Comparison of ENCODE assay signal across 1 mouse cellular context in the genomic region with DNA sequence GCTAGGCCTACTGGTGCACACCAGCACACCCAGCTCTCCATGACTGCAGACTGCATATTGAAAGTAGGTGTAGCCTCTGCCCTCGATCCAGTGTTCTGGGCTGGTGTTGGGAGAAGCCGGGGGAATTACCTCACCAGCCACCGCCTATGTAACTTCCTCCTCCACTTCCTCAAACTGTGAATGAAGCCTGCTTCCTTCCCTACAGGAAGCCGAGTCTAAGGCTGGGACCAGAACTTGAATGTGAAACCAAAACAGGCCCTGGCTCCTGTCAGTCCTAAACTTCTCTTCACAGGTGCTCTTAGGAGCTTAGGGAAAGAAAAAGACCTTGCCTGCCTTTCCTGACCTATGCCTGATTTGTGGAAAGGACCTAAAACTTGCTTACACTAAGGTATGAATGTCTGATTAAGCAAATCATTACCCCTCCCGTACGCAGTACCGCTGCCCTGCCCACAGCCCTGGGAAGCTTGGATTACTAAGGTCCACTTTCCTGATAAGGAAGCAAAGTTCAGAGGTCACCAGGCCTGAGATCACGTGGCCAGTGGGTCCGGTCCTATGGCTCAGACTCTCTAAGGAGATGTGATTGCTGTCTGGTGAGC.
TF ChIP-seq lines count a peak whose summit lies in the region.

No protein-coding gene starts in this region.

TF ChIP-seq in CH12.LX, 34 proteins besides CTCF, POLR2A, EP300 and RAD21:
- peak; percentile 67 for TF ChIP-seq USF2 (conservative IDR thresholded peaks at IDR 0.05; ENCODE audit: low read depth, low read length)
- TF ChIP-seq ZMIZ1 (IDR thresholded peaks at IDR 0.05; ENCODE audit: low read depth, low read length): peak; percentile 71; the same call in 1 of the 2 replicates
- TF ChIP-seq MEF2A (IDR thresholded peaks at IDR 0.05; ENCODE audit: borderline replicate concordance, low read depth, low read length): no peak
- TF ChIP-seq MAX (IDR thresholded peaks at IDR 0.05; ENCODE audit: low read length): peak; percentile 56; the same call in 1 of the 2 replicates
- TF ChIP-seq ELF1 (IDR thresholded peaks at IDR 0.05; ENCODE audit: low read depth, low read length): peak; percentile 88
- peak; percentile 43; the same call in 1 of the 2 replicates for TF ChIP-seq BHLHE40 (IDR thresholded peaks at IDR 0.05; ENCODE audit: low read depth, low read length)
- TF ChIP-seq IRF4 (IDR thresholded peaks at IDR 0.05; ENCODE audit: low read depth, low read length): peak; percentile 73; the same call in 1 of the 2 replicates
- 0 out of 2 replicates have a peak, but pooled peaks have one; percentile 13 for TF ChIP-seq CHD1 (IDR thresholded peaks at IDR 0.05; ENCODE audit: low read depth, low read length)
- 0 out of 2 replicates have a peak, but pooled peaks have one; percentile 37 for TF ChIP-seq E2F4 (IDR thresholded peaks at IDR 0.05; ENCODE audit: insufficient replicate concordance, low read depth, low read length)
- no peak for TF ChIP-seq POLR2AphosphoS2 (IDR thresholded peaks at IDR 0.05; ENCODE audit: low read depth, low read length)
- peak; percentile 67 for TF ChIP-seq ETS1 (conservative IDR thresholded peaks at IDR 0.05; ENCODE audit: low read depth, low read length)
- peak; percentile 74 for TF ChIP-seq USF1 (IDR thresholded peaks at IDR 0.05; ENCODE audit: low read depth, low read length)
- TF ChIP-seq TBP (conservative IDR thresholded peaks at IDR 0.05; ENCODE audit: low read depth, low read length): peak; percentile 61; the same call in 1 of the 2 replicates
- no peak for TF ChIP-seq ZC3H11A (IDR thresholded peaks at IDR 0.05; ENCODE audit: low read depth, low read length)
- TF ChIP-seq SIN3A (IDR thresholded peaks at IDR 0.05; ENCODE audit: low read length): peak; percentile 66
- TF ChIP-seq HCFC1 (IDR thresholded peaks at IDR 0.05; ENCODE audit: low read depth, low read length): peak; percentile 58; the same call in 1 of the 2 replicates
- TF ChIP-seq CHD2 (IDR thresholded peaks at IDR 0.05; ENCODE audit: low read length): no peak; the same call in 1 of the 2 replicates
- TF ChIP-seq NELFE (IDR thresholded peaks at IDR 0.05; ENCODE audit: low read depth, low read length): peak; percentile 54; the same call in 1 of the 2 replicates
- TF ChIP-seq JUN (IDR thresholded peaks at IDR 0.05; ENCODE audit: insufficient read depth, low read depth, low read length): 0 out of 2 replicates have a peak, but pooled peaks have one; percentile 2
